Mouse (Mus musculus): ENCODE measurements around the gene Bmp7. TPM values are rescaled to one million over a fixed set of nuclear protein-coding genes. Genes with fewer than 3 reads are reported as not detected.
A peak's percentile ranks its signal among the peaks of the same experiment; 100 is the strongest.

Bmp7 gene
- total RNA-seq, 2 experiments from 2014 or later, result 0.23 to 0.45 TPM

- intact Hi-C loops (cut with DNase I), result no loop called here
- DNase-seq, result no peak
- H3K27ac ChIP-seq, result no peak overlapping the region
- H3K4me3 ChIP-seq, result no peak overlapping the region
- TF ChIP-seq CTCF (IDR thresholded peaks at IDR 0.05), result no peak
Measured at GRCm38 (mm10) chr2:172828229-172828628, 111.9 kb downstream of the Bmp7 start.

DNA sequence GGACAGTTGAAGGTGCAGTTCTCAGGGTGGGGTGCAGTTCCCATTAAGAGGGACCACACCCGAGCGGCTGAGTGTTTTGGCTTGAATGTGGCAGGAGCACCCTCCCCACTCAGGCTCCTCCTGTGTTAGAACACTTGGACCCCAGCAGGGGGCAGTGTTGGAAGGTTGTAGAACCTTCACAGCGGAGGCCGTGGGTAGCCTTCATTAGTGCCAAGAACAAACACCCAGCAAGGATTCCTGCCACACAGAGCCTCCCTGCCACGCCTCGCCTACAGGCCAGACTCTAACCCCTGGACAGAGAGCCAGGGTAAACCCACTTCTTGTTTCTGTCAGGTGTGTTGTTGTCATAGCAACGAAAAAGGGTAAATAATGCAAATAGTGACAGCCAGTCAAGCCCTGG, 112.6 kb downstream of the Bmp7 start:
- TF ChIP-seq CTCF (IDR thresholded peaks at IDR 0.05), result peak; percentile 36
- peak; percentile 31 for DNase-seq
- no peak overlapping the region for H3K27ac ChIP-seq
- no peak overlapping the region for H3K4me3 ChIP-seq
- intact Hi-C loops (cut with DNase I), result no loop called here

- no peak for TF ChIP-seq CTCF (IDR thresholded peaks at IDR 0.05)
- intact Hi-C loops (cut with DNase I), result no loop called here
- Histone ChIP-seq H3K4me3 (no peak overlapping the region), H3K27ac (no peak overlapping the region)
- DNase-seq, result no peak
Measured at GRCm38 (mm10) chr2:172825785-172826145, 114.4 kb downstream of the Bmp7 start.

DNA sequence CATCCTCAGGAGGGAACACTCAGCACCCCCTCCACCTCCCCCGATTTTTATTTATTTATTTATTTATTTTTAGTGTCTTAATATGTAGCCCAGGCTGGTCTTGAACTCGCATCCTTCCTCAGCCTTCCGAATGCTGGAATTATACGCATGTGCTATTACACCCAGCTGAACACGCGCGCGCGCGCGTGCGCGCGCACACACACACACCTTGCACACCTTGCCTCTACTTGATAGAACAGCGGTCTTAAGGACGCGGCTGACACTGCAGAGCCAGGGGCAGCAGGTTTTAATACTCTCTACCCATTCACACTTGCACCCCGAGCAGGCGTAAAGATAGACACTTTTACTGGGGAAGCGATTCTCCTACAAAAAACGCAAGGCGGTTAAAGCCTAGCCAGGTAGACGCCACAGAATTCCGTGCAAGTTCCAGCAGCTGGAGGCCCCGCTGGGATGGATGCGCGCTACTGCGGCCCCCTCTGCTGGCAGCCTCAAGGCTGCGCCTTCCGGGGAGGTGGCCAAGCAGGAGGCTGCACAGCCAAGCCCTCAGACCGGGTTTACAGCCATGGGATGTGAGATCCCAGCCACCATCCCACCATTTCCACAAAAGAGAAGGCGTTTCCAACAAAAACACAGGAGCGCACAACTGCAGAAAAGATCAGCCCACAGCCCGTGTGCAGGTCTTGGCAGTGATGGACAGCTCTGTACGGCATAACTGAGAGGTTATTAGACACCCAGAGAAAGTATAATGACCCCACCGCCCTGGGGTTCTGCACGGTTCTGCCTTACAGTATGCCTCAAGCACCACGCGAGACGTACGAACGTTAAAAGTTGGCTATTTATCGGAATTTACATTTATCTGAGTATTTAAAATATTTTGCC, 115.0 kb downstream of the Bmp7 start:
- peak; percentile 49 for DNase-seq
- TF ChIP-seq CTCF (IDR thresholded peaks at IDR 0.05), result peak; percentile 50
- intact Hi-C loops (cut with DNase I), result no loop called here
- Histone ChIP-seq H3K27ac (no peak overlapping the region), H3K4me3 (no peak overlapping the region)

DNA sequence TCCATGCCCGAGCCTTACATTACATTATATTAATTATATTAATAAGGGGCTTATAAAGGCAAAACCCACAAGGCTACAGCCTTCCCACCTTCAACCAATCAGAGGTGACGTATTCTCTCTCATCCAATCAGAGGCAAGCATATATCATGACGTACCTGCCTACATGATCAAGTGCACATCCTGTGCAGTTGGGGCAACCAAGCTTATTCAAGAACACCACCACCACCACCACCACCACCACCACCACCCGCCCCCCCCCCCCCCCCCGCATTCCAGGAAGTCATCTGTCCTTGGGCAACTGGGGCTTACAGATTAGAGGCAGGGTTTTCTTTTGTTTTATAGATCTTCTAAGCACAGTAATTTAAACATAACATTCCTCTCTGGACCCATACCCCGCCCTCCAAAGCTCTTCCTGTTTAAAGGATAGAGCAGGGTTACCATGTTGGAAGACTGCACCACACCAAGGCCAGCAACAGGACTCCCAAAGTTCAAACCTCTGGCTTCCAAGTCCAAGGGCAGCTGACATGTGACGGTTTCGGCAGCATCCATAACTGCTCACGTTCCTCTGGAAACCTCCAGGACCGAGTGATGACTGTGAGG, 121.4 kb downstream of the Bmp7 start:
- intact Hi-C loops (cut with DNase I), result no loop called here
- no peak for DNase-seq
- no peak overlapping the region for H3K27ac ChIP-seq
- no peak for TF ChIP-seq CTCF (IDR thresholded peaks at IDR 0.05)
- H3K4me3 ChIP-seq, result no peak overlapping the region

Small RNA genes lying within 50 kb of the gene (microRNA-seq; reads per million reads assigned to microRNA genes)
- gene Gm22773, result not detected

Other genes starting within 250 kb of the Bmp7 start
- gene Spo11, start 37.4 kb upstream of the Bmp7 start, total RNA-seq (2021), result not detected
- 10 to 100 TPM; 12.4 to 14.4 TPM for gene Rae1, start 59.8 kb upstream of the Bmp7 start, total RNA-seq (2021)
- gene Rbm38, start 80.2 kb upstream of the Bmp7 start, total RNA-seq (2021), result 100 to 1,000 TPM; 181 to 246 TPM
- gene Ctcfl, start 179.2 kb upstream of the Bmp7 start, total RNA-seq (2021), result under 1 TPM in 1 of 2 experiments, not detected in 1; 0.23 TPM
- gene Pck1, start 212.7 kb upstream of the Bmp7 start, total RNA-seq (2021), result 1 to 10 TPM in 1 of 2 experiments, under 1 TPM in 1; 0.41 to 3.3 TPM

Data from gastrocnemius, adult 2 months (tissue).